Mouse (Mus musculus): ENCODE measurements at regions not wholly inside any gene's neighbourhood (a gene's known extent, or its start where the extent isn't known, plus 50 kb on each side); places are given as distances from the start of the nearest gene placed in this dataset.

DNA sequence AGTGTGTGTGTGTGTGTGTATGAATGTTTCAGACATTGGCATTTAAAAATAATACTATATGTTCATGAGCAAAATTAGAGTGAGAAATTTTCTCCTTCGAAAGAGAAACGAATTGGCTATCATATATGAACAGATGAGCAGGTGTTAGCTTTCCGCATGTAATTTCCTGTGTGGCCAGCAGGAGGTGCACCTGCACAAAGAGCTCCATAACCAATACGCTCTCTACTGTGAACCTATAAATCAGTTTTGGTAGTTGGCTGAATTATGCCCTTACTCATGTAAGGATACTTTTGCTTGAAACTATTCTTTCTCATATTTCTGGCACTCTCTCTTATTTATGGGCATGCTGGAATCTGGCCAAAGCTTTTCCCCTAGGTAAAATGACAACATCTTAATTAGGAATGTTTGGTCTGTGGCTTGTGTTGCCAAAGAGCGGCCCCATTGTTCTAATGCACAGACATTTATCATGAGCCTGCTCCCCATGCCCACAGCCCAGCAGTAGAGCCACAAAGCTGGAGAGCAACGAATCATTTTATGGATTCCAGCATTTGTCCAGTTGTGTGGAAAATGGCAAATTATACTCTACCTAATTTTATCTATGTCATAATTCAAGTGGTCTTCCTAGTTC is 1303.8 kb upstream of the Sel1l start:
- peak; percentile 82 for ATAC-seq (replicated peaks; ENCODE audit: poor library complexity, severe bottlenecking)

DNA sequence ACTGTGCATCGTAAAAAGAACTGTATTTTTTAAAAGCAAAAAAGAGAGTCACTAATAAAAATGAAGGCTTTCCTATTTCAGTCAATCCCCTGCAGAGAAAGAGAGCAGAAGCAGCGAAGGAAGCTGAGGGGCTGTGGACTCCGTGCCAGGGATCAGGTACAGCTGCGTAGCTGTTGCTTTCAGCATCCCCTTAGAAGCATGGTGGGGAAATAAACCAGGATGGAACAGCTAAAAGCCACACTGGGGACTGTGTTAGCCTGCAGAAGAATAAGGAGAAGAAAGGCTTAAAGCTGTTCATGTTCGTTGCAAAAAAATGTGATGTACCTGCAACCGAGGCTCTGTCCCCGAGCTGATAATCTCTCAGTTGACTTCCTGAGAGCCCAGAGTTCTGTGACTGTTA is 1302.6 kb upstream of the Sel1l start:
- ATAC-seq (replicated peaks; ENCODE audit: poor library complexity, severe bottlenecking) = no peak

DNA sequence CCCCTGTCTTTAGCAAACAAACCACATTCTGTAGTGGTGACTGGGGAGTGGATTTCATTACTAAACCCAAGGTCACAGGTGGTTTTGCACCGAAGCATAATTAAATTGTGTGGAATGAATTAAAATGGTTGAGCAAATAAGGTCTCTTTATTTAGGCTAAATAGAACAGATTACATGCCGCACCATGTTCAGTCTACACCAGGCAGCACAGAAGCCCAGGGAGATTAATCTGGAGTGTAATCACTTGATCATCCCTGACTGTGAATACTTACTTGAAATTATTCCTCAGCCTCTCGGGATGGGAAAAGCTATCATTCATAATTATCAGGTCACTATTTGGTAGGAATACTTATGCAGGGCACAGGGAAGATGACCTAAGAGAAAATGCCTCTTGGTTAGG is 1293.3 kb upstream of the Sel1l start:
- no peak for ATAC-seq (replicated peaks; ENCODE audit: poor library complexity, severe bottlenecking)

DNA sequence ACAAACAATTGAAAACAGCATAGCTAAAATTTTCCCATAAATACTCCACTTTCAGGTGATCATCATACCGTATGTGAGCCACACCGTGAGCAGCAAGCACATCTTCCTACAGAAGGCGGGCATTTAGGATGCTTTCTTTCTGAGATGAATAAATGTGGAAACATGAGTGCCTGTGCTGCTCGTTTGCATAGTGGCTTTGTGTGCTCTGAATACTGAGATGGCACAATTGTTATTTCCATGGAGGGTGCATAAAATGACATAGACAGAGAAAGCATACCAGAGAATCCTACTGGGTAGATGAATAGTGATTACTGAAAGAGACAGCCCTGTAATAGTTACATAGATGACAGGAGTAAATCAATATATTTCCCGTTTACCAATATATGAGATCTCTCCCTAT is 1287.4 kb upstream of the Sel1l start:
- no peak for ATAC-seq (replicated peaks; ENCODE audit: poor library complexity, severe bottlenecking)

DNA sequence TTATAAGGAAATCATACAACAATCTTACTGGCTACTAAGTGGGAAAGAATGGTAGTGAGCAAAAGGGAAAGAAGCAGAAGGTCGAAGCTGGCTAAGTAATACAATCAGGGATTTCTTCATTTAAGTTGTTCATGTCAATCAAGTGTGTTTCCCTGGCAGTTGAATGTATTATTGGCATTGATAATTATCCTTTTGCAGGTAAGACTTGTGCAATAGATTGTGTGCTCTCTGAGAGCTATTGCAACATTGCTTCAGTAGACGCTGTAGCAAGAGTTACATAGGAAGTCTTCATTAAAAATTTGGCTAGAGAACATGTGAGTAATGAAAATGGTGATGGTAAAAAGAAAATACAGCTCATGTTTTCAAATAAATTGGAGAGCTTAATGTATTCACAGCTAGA is 1273.3 kb upstream of the Sel1l start:
- no peak for ATAC-seq (replicated peaks; ENCODE audit: poor library complexity, severe bottlenecking)

DNA sequence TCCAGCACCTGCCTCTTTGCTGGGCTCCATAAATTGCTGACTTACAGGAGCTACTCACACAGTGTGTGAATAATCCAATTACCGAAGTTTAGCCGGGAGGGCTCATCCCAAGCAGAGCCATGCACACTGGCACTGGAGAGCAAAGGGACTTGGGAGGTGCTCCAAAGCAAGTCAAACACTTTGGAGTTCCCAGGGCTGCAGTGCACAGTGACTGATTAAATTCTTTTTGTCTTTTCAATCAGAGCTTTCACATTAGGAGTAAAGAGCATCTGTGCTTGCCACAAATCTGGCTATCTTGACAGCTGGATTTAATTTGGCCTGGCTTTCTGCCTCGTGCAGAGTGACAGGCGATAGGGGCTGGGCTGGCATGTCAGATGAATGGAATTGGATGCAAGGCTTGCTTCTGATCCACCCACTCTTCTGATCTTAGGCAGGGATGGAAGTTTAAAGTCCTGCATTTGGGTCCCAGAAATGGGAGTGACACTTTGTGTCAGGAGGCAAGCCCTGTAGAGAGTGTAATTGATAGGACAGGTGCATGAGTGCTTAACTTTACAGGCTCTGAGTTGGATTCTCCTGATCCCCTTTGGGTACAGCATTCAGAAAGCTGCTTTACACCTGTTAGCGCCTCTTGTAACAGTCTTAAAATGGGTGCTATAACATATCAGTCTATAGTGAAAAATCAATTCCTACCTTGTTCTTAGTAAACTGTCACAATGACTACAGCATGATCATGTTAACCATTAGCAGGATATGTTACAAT is 1239.3 kb upstream of the Sel1l start:
- no peak for ATAC-seq (replicated peaks; ENCODE audit: poor library complexity, severe bottlenecking)

DNA sequence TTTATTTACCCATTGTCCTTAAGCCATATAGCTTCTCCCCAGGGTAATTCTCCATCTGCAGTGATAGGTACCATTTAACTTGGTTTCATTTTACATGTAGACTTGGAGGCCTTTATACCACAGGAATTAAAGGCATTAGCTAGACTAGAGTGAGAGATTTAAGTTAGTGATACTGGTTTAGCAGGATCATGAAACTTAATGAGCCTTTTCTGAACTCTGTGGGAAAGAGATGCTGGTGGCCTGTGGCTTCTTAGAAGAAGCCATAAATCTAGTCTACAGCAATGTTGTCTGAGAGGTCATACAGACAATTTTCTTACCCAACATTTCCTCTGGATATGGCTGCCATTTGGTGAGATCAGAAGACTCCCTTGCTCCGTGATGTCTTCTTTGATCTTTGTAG is 1214.9 kb upstream of the Sel1l start:
- ATAC-seq (replicated peaks; ENCODE audit: poor library complexity, severe bottlenecking) = no peak

DNA sequence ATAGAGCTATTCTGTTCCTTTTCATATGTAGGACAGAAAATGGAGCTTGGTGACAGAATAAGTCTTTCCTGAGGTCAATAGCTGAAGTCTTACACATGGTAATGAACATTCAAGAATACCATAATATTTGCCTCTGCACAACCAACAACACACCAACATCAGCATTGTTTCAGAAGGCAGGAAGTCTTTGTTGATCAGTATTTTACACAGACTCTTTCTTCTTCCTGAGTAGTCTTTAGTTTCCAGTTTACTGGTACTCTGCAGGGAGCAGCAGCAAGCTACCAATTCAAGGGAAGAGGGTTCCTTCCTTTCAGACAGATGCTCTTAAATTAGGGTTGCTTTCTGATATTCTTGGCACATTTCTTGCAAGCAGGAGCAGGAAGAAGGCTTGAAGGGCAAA is 1170.7 kb upstream of the Sel1l start:
- ATAC-seq (replicated peaks; ENCODE audit: poor library complexity, severe bottlenecking) = no peak

DNA sequence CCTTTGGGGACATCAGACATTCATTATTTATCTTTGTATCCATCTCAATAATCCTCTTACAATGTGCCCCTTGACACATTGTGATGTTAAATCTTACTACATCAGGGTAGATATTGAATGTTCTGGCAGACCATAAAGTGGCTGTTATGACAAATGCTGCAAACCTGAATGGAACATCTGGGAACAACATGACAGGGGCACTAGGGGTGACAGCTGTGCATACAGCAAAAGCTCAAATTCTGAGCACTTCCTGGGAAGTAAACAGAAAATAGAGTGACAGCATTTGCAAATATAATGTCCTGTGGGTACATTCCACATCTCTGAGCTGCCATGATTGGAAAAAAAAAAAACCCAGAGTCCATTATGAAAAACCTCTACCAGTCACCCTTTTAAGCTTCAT is 1162.6 kb upstream of the Sel1l start:
- no peak for ATAC-seq (replicated peaks; ENCODE audit: poor library complexity, severe bottlenecking)

DNA sequence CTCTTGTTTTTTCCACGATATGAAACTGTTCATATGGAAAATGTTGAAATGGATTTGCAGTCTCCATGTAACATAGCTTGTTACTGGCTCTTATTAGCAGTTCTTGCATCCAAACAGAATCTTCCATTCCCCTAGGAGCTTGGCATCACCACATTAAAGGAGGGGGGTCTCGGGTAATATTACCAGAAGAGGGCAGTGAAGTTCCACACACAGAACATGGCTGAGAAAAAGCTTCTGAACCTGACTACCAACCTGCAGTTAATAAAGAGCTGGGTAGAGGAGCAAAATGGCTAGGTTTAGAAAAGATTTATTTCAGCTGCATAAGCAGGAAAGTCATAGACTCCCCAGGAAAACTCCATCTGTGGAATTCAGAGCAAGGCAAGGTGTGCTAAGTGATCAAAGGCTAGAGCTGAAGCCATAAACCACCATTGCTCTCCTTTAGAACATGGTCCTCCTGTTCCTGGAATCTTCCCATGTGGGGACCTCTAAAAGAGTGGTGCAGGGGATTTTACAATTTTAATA is 1157.9 kb upstream of the Sel1l start:
- no peak for ATAC-seq (replicated peaks; ENCODE audit: poor library complexity, severe bottlenecking)

DNA sequence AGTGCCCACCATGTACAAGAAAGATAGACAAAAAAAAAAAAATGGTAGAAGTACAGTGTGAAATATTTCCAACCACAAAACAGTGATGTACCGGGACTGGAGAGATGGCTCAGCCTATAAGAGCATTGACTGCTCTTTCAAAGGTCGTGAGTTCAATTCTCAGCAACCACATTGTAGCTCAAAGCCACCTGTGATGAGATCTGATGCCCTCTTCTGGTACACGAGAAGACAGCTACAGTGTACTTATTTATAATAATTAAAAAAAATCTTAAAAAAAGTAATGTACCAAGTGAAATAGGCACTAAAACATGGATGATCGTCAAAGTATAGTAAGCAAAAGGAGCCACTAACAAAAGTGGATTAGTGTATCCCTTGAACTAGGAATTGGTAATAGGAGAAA is 1154.2 kb upstream of the Sel1l start:
- no peak for ATAC-seq (replicated peaks; ENCODE audit: poor library complexity, severe bottlenecking)

DNA sequence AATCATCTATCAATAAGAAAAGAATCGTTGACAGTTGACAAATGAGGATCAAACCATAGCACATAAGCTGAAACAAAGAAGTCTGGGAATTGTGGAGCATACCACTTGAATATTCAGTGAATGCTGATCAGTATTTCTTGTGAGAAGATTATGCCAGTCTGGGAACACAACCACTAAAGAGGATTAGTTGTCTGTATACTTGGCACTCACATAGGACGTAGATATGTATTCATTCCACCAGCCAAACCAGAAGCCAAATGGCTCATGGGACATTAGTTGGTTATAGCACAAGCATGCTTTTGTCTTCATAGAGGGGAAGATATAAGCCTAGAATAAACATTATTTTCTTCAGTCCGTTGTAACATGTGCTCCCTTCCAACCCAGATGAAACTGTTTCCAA is 1126.7 kb upstream of the Sel1l start:
- ATAC-seq (replicated peaks; ENCODE audit: poor library complexity, severe bottlenecking) = no peak

DNA sequence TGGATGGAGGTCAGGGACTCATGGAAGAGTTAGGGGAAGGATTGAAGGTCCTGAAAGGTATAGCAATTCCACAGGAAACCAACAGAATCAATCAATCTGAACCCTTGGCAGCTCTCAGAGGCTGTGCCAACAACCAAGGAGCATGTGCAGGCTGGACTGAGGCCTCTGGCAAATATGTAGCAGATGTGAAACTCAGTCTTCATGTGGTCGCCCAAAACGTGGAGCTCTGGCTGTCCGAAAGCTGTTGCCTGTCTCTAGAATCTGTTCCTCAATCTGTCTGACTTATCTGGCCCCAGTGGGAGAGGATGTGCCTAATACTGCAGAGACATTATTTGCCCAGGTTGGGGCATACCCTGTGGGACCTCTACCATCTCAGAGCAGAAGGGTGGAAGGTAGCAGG is 1095.4 kb upstream of the Sel1l start:
- peak; percentile 35 for ATAC-seq (replicated peaks; ENCODE audit: poor library complexity, severe bottlenecking)

DNA sequence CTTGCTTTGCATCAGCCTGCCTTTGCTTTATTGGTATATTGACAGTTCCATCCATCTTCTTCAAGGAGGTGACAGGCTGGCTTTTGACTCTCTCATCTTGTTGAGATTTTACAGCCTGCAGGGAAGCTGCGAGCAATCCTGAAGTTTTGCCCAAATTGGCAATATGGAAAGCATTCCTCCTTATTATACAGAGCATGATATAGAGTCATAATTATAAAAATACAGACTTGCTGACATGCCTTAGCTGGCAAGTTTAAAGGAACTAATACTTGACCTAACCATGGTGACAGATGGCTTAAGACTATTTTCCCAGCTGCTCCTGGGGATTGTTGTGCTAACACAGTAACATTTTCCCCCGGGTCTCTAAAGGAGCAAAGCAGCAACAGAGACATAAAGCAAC is 1078.6 kb upstream of the Sel1l start:
- no peak for ATAC-seq (replicated peaks; ENCODE audit: poor library complexity, severe bottlenecking)

DNA sequence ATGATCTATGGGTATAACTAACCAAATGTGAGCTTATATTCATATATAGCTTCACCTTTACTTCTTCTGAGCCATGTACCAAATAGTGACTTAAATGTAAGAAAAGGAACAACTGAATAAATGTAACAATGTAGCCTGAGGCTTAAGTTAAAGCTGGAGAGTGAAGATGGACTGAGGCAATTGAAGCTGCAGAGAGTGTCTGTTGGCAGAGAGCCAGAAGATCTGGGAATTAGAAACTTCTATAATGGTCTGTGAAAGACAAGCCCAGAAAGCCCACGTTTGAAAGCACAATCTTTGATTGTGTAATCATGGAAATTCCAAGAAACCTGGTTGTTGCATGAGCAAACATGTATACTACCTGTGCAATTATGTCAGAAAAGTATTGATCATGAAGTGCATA is 1078.0 kb upstream of the Sel1l start:
- no peak for ATAC-seq (replicated peaks; ENCODE audit: poor library complexity, severe bottlenecking)

DNA sequence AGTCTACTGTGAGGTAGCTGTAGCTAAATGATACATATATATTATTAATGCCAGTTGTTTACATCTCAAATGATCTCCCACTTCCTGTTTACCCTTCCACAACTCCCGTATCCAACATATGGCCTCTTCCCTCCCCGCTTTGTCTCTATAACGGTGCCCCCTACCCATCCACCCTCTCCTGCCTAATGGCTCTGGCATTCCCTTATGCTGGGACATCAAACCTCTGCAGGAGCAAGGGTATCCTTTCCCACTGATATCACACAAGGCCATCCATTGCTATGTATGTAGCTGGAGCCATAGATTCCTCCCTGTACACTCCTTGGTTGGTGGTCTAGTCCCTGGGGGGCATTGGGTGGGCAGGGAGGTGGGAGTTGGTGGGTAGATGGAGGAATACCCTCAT is 1071.0 kb upstream of the Sel1l start:
- ATAC-seq (replicated peaks; ENCODE audit: poor library complexity, severe bottlenecking) = no peak

DNA sequence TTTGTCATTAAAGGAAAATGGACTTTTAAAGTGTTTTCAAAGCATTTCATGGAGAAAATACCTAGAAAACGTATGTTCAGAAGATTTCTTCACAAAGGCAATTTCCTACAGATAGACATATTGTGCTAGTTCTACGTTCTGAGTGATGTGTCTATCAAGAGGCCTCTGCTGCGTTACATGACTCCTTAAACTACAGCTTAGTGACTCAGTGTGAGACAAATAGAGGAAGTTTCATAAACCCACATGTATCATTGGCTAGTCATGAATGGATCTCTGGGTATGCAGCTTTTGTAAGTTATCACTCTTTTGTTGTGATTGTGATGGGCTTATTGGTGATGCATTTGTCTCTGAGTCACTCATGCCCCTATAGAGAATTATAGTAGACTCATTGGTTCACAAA is 1067.3 kb upstream of the Sel1l start:
- ATAC-seq (replicated peaks; ENCODE audit: poor library complexity, severe bottlenecking) = peak; percentile 56

DNA sequence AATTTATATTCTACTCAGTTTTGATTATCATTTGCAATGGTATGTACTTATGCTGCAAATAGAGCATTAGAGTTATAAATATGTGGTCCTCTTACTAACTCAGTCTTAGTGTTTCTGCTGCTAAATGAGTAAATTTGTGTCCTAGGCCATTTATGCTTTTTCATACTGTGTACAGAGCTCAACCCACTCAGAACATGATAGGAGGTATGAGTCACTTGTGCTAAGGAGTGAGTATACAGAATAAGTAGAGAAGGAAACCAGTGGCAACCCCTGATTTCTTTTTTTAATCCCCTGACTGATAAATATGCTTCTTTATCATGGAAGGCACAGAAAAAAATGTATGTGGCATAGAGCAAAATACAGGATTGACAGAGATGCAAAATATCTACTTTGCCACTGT is 1066.8 kb upstream of the Sel1l start:
- no peak for ATAC-seq (replicated peaks; ENCODE audit: poor library complexity, severe bottlenecking)

DNA sequence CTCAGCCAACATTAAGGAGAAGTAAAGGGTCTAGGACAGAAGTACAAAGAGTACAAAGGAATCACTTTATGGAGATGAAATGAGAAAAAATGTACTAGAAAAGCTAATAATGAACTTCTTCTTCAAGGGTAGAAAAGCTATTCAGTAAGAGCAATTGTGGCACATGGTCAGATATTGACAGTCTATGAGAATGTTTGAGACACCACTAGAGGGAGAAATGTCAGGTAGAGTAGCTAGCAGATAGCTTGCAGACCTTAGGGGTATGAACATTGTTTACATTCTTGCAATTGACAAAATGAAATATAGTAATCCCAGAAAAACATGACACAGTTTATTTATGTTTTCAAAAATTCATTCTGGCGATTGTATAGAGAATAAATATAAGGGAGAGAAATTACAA is 1066.2 kb upstream of the Sel1l start:
- no peak for ATAC-seq (replicated peaks; ENCODE audit: poor library complexity, severe bottlenecking)

DNA sequence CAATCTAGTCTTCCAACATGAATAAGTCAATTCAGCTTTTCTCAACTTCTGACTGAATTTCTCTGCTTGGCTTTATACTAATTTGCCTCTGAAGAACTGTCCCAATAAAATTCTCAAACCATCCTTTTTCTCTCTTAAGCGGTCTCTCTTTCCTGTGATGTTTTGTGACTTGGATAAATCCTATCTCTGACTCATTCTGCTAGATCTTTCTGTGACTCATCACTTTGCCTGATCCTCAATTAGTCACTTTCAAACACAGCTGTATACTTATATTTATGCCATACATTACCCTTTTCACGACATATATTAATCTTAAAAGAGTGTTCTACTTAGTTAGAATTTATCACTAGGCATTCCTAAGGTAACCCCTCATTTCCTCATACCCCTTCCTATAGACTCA is 1055.4 kb upstream of the Sel1l start:
- no peak for ATAC-seq (replicated peaks; ENCODE audit: poor library complexity, severe bottlenecking)

DNA sequence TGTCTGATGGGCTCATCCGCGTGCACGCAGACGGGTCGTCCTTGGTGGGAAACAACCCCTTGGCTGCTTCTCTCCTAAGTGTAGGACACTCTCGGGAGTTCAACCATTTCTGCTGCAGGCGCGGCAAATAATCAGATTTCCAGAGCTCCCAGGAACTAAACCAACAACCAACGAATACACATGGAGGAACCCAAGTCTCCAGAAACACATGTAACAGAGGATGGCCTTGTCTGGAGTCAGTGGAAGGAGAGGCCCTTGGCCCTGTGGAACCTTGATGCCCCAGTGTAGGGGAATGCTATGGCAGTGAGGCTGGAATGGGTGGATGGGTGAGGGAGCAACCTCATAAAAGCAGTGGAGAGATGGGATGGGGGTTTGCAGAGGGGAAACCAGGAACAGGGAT is 1043.4 kb upstream of the Sel1l start:
- ATAC-seq (replicated peaks; ENCODE audit: poor library complexity, severe bottlenecking) = peak; percentile 50

DNA sequence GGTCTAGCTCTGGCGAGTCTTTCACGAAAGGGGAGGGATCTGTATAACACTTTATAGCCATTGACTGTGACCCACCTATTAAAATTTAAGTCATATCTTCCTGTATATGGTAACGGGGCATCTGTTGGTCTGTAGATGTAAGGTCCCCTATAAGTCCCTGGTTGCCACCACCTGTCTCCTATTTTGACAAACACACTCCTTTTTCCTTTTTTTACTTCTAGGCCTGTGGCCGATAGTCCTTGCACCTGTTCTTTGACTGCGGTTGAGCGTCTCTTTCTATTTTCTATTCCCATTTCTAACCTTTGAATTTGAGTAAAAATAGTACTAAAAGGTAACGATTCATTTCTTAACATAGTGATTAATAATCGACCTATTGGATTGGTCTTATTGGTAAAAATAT is 1042.7 kb upstream of the Sel1l start:
- ATAC-seq (replicated peaks; ENCODE audit: poor library complexity, severe bottlenecking) = peak; percentile 57
